ENCODE assay signal across 22 mouse cellular contexts in the genomic region with DNA sequence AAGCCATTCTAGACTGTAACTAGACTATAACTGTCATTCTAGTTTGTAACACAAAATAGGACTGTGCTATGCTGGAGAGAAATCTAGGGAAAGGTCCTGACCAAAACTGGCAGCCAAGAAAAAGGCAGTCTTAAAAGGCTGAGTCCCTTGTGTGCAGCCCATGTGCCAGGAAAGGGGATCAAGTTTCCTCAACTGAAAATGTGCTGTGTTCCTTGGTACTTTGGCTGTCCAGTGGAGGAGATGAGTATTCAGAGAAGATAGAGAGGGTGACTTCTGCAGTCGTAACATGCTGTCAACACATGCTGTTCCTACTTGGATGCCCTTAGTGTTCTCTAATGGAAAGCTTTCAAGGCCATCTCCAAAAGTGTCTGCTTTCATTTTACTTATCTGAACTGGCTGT. TPM values are rescaled to one million over a fixed set of nuclear protein-coding genes. Genes with fewer than 3 reads are reported as not detected.
DNase-seq lines count a peak whose midpoint lies in the region; ATAC-seq and TF ChIP-seq lines count a peak whose summit lies in the region.
"Had no signal": no experiment of that assay in that cellular context is flagged by ENCODE, and none has a peak within 500 bp of the region (broad histone marks: within the 10 kb centered on the region; RNA-seq: fewer than 3 reads in every experiment).

No protein-coding gene starts in this region.

- H3K9ac ChIP-seq in heart, embryonic 12.5 days, result no peak overlapping the region
- no peak overlapping the region for H3K9ac ChIP-seq in hindbrain, embryonic 16.5 days (ENCODE audit: low read depth, low read length)
- H3K9ac ChIP-seq: embryonic facial prominence, embryonic 13.5 days; forebrain, embryonic 13.5 days; forebrain, postnatal 0 days; hindbrain, embryonic 13.5 days; intestine, embryonic 15.5 days had no signal

- TF ChIP-seq CTCF in testis, adult 2 months (IDR thresholded peaks at IDR 0.05; ENCODE audit: control insufficient read depth, insufficient read depth, insufficient replicate concordance, low read depth, low read length), result no peak

- no peaks in the 10 kb centered on the region for H3K9me3 ChIP-seq in heart, embryonic 12.5 days (replicated peaks)
- no peaks in the 10 kb centered on the region for H3K9me3 ChIP-seq in hindbrain, embryonic 16.5 days (ENCODE audit: control insufficient read depth, low read length)
- H3K9me3 ChIP-seq: embryonic facial prominence, embryonic 13.5 days; forebrain, embryonic 13.5 days; hindbrain, embryonic 13.5 days; intestine, embryonic 15.5 days had no signal

- no peak for ATAC-seq in heart, embryonic 12.5 days (ENCODE audit: insufficient number of reproducible peaks, low FRiP score)
- ATAC-seq in hindbrain, embryonic 16.5 days, result no peak
- ATAC-seq: activated CD4-positive, CD25-positive, alpha-beta regulatory T cell, adult 4 months; forebrain, embryonic 13.5 days; forebrain, postnatal 0 days; intestine, embryonic 15.5 days; Patski had no signal

- WGBS in heart, embryonic 12.5 days, result 59% methylated on average over 1 of the region's 1 CpGs
- WGBS in hindbrain, embryonic 16.5 days, result 65% methylated on average over 1 of the region's 1 CpGs

- intact Hi-C loops in heart, postnatal 10 days (cut with DNase I), result no loop called here

- H3K36me3 ChIP-seq in heart, embryonic 12.5 days, result peaks cover 8% of the 10 kb centered on the region
- no peaks in the 10 kb centered on the region for H3K36me3 ChIP-seq in testis, adult 2 months (ENCODE audit: control insufficient read depth, insufficient read depth, low read length)
- H3K36me3 ChIP-seq in hindbrain, embryonic 16.5 days (ENCODE audit: control insufficient read depth, insufficient read depth, low read length), result 0 out of 2 replicates have a peak, but pooled peaks cover 2% of the 10 kb centered on the region
- H3K36me3 ChIP-seq: intestine, embryonic 15.5 days had no signal

- H3K27ac ChIP-seq in heart, embryonic 12.5 days (ENCODE audit: poor library complexity, severe bottlenecking), result no peak overlapping the region
- H3K27ac ChIP-seq in testis, adult 2 months (ENCODE audit: control insufficient read depth, insufficient read depth, low read depth, low read length), result peak overlapping the region; percentile 3; the same call in 1 of the 2 replicates
- no peak overlapping the region for H3K27ac ChIP-seq in hindbrain, embryonic 16.5 days (ENCODE audit: low read depth, low read length)
- H3K27ac ChIP-seq: embryonic facial prominence, embryonic 13.5 days; forebrain, embryonic 13.5 days; gastrocnemius, adult 2 months; heart, adult 2 months; hindbrain, embryonic 13.5 days; intestine, embryonic 15.5 days had no signal

- H3K4me3 ChIP-seq in heart, embryonic 12.5 days, result no peak overlapping the region
- no peak overlapping the region for H3K4me3 ChIP-seq in testis, adult 2 months (ENCODE audit: control insufficient read depth, low read depth, low read length)
- H3K4me3 ChIP-seq in hindbrain, embryonic 16.5 days (ENCODE audit: low read length), result no peak overlapping the region
- H3K4me3 ChIP-seq: embryonic facial prominence, embryonic 13.5 days; forebrain, embryonic 13.5 days; gastrocnemius, adult 2 months; heart, adult 2 months; hindbrain, embryonic 13.5 days; intestine, embryonic 15.5 days had no signal

- H3K4me2 ChIP-seq in heart, embryonic 12.5 days, result no peak overlapping the region
- no peak overlapping the region for H3K4me2 ChIP-seq in hindbrain, embryonic 16.5 days (ENCODE audit: low read length)
- H3K4me2 ChIP-seq: embryonic facial prominence, embryonic 13.5 days; forebrain, embryonic 13.5 days; heart, embryonic 11.5 days; hindbrain, embryonic 13.5 days; intestine, embryonic 15.5 days had no signal

- no peaks in the 10 kb centered on the region for H3K27me3 ChIP-seq in heart, embryonic 12.5 days (replicated peaks)
- no peaks in the 10 kb centered on the region for H3K27me3 ChIP-seq in testis, adult 2 months (ENCODE audit: control insufficient read depth, insufficient read depth, low read length)
- no peaks in the 10 kb centered on the region for H3K27me3 ChIP-seq in hindbrain, embryonic 16.5 days (replicated peaks; ENCODE audit: control insufficient read depth, insufficient read depth, low read length)
- H3K27me3 ChIP-seq: embryonic facial prominence, embryonic 13.5 days; forebrain, embryonic 13.5 days; hindbrain, embryonic 13.5 days; intestine, embryonic 15.5 days; Patski had no signal

- no peaks in the 10 kb centered on the region for H3K4me1 ChIP-seq in heart, embryonic 12.5 days (replicated peaks)
- no peaks in the 10 kb centered on the region for H3K4me1 ChIP-seq in testis, adult 2 months (ENCODE audit: control insufficient read depth, insufficient read depth, low read length)
- H3K4me1 ChIP-seq in hindbrain, embryonic 16.5 days (ENCODE audit: control insufficient read depth, insufficient read depth, low read depth, low read length), result no peaks in the 10 kb centered on the region
- H3K4me1 ChIP-seq: embryonic facial prominence, embryonic 13.5 days; forebrain, embryonic 13.5 days; hindbrain, embryonic 13.5 days; intestine, embryonic 15.5 days had no signal

- no peak for TF ChIP-seq POLR2A in testis, adult 2 months (IDR thresholded peaks at IDR 0.05; ENCODE audit: control insufficient read depth, low read depth, low read length)

- peak; percentile 10 for DNase-seq in embryo, embryonic 10.5 days (ENCODE audit: low spot score)
- no peak for DNase-seq in embryo, embryonic 11 days
- peak; percentile 9 to 11 for DNase-seq in heart, postnatal 10 days
- no peak for DNase-seq in testis, postnatal 10 days (ENCODE audit: low spot score)
- DNase-seq: adrenal gland, postnatal 10 days; cerebellum, adult 11 months; cerebellum, adult 8-10 months; cerebellum, postnatal 14 days; forebrain, postnatal 0 days; gastrocnemius, adult 2 months; gastrocnemius, postnatal 36 days; heart, adult 2 months had no signal

RNA-seq across cellular contexts. Expression of gene Glmn, which starts 39.4 kb away (rescaled TPM):
- total RNA-seq in heart, postnatal 10 days (2021), result 1 to 10 TPM; 9.0 to 9.2 TPM
- polyA plus RNA-seq in heart, embryonic 12.5 days (2016; fragmentation: Nextera tagmentation; extraction: Ambion mirVana), result 26.4 and 27.1 TPM in 2 replicates
- 8.5 and 8.6 TPM in 2 replicates for polyA plus RNA-seq in testis, adult 2 months (2012; rRNA removed)
- polyA plus RNA-seq in hindbrain, embryonic 16.5 days (2015; fragmentation: Nextera tagmentation; extraction: Ambion mirVana), result 31.0 and 32.8 TPM in 2 replicates

RNA-seq across cellular contexts. Expression of gene Rpap2, which starts 39.9 kb away (rescaled TPM):
- total RNA-seq in heart, postnatal 10 days (2021), result 10 to 100 TPM in 1 of 2 experiments, 1 to 10 TPM in 1; 9.2 to 10.0 TPM
- 11.7 and 13.7 TPM in 2 replicates for polyA plus RNA-seq in heart, embryonic 12.5 days (2016; fragmentation: Nextera tagmentation; extraction: Ambion mirVana)
- 9.8 and 10.5 TPM in 2 replicates for polyA plus RNA-seq in testis, adult 2 months (2012; rRNA removed)
- 21.3 and 23.5 TPM in 2 replicates for polyA plus RNA-seq in hindbrain, embryonic 16.5 days (2015; fragmentation: Nextera tagmentation; extraction: Ambion mirVana)

Comparison
In these comparisons a context has a peak if more than half of its experiments do, and no peak if none do; other contexts are left out.
1. DNase-seq: peak in embryo, embryonic 10.5 days (single experiment) and heart, postnatal 10 days (2 of 2); none in embryo, embryonic 11 days (single experiment) and testis, postnatal 10 days (single experiment).